Mouse (Mus musculus) Patski (cell line): ENCODE data around the gene Oprl1. TPM values are rescaled to one million over a fixed set of nuclear protein-coding genes. Genes with fewer than 3 reads are reported as not detected.

Experiments
- ATAC-seq: fragments of 100-300 bp; one replicate; pipeline ENCODE4 v1.8.0; 2021
- CTCF ChIA-PET: fragments of 350-600 bp; sonication (Branson Sonifier 250); formaldehyde crosslinking; loops from one replicate; lab custom pipeline; 2022; ENCODE audit warnings: inconsistent platforms; lab: Charles Lee
- POLR2A ChIA-PET: fragments of 350-600 bp; sonication (Branson Sonifier 250); formaldehyde crosslinking; loops from one replicate; lab custom pipeline; 2022; ENCODE audit warnings: antibody characterized with exemption, inconsistent platforms; lab: Charles Lee
- DNase-seq: peaks from one replicate; pipeline ENCODE4 v3.0.0-alpha.2; 2011; ENCODE audit warnings: low read depth, low spot score
- H3K27me3 ChIP-seq: fragments of 371-371 bp; one replicate; pipeline ENCODE4 v1.5.1; 2021
- CTCF ChIP-seq: fragments of 100-300 bp; IDR thresholded peaks from one replicate; pipeline ENCODE4 v1.5.1; 2021
- in situ Hi-C: fragments of 300-500 bp; cut with MboI; formaldehyde crosslinking; loops from 3 replicates; pipeline ENCODE4 v1.11.1; 2018; ENCODE audit warnings: low pct_unique_long_range_greater_than_20kb, mixed read lengths
- polyA plus RNA-seq: library from polyadenylated mRNA; unstranded; gene quantifications from one replicate; pipeline ENCODE4 v1.2.3, GENCODE M21; 2021

Oprl1 gene
- polyA plus RNA-seq: not detected

DNA sequence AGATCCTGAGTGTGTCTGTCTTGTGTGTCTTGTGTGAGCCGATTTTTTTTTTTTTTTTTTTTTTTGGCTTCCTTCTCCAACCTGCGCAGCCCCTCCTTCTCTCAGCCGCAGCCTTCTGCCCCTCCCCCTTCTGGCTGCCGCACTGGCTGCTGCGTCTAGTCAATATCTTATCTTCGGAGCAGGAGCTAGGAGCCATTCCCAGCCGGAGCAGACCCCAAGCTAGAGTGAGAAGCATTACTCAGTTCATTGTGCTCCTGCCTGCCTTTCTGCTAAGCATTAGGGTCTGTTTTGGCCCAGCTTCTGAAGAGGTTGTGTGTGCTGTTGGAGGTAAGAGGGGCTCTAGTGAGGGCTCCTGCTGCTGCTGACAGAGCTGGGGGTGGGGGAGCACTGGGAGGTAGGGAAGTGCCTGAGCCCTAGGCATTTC lies at the start of gene Oprl1:
Oprl1 (plus strand) TSS at position 114 of the 424 bp plus-strand sequence.
- ATAC-seq: no peak
- ChIA-PET POLR2A (no interaction called here), CTCF (no interaction called here)
- no peak for TF ChIP-seq CTCF
- DNase-seq: no peak
- H3K27me3 ChIP-seq: peaks cover 55% of the 10 kb centered on the region
- in situ Hi-C loops: no loop called here

DNA sequence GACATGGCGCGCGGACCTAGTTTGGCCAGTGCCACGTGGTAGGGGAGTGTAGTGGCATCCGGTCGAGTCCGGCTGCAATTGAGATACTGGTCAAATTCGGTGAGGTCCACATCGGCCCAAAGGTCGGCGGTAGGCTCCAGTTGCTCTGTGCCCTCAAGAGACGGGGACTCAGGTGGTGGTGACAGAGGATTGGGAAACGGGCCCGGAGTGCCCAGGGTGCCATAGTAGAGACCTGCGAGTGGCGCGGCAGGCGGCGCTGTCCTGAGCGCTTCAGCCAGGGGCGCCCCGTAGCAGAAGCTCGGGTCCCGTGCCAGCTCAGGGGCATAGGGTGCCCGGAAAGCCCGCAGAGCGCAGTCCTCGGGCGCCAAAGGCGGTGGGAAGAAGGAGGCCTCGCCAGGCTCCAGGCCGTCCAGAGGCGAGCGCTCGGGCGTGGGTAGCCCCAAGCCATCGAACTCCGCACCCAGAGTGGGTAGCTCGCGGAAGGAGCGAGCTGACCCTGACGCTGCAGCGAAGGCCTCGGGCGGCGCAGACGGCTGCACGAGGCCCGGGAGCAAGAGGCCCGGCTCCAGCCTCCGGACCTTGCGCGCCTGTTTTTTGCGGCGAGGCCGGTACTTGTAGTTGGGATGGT lies 44.4 kb upstream of the Oprl1 start:
- no peak for DNase-seq
- no peak for ATAC-seq
- POLR2A ChIA-PET: no interaction called here

DNA sequence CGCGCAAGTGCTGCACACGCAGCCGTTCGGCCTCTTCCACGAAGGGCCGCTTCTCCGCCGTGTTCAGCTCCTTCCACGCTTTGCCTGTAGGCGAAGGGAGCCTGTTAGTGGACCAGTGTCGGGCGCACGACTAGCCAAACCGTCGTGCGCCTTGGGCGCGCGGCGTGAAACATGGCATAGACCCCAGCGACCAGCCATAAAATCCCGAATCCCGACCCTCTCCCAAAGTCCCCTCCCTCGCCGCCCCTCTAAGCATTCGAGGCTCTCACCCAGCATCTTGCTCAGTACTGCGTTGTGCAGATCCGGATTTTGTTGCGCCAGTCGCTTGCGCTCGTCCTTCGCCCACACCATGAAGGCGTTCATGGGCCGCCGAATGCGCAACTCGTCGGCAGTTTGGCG lies 43.9 kb upstream of the Oprl1 start:
- peaks cover 52% of the 10 kb centered on the region for H3K27me3 ChIP-seq
- in situ Hi-C loops: no loop called here

More for the DNA sequence above, 44.4 kb upstream of the Oprl1 start:
- CTCF ChIA-PET: interaction anchor here (0.7 to 1.4 kb wide), 3 partner anchors 9 to 23 kb away, joined by 3 to 4 read pairs (median 4); partner anchors contain the start of gene Tcea2
- TF ChIP-seq CTCF: no peak
- peaks cover 52% of the 10 kb centered on the region for H3K27me3 ChIP-seq
- in situ Hi-C loops: no loop called here

DNA sequence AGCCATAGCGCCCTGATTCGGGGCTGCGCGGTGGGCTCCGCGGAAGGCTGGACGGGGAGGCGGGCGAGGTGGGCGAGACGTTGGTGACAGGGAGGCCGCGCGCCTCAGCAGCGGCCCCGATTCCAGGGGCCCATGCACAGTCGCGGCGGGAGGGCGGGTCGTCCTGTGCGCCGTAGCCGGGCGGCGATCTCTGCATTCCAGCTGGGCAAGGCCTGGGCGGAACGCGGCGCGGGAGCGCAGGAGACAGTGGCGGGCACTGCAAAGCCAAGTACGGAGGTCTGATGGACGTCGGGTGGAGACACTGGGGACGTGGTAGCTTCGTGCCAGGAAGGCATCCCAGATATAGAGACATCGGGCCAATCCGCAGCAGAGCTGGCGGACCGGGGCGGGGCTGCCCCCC lies 43.5 kb upstream of the Oprl1 start, which contains the start of gene Sox18:
Sox18 (minus strand) TSS at position 315 of the 400 bp plus-strand sequence.
- in situ Hi-C loops: no loop called here
- CTCF ChIA-PET: no interaction called here
- no peak for ATAC-seq
- POLR2A ChIA-PET: no interaction called here
- DNase-seq: no peak
- TF ChIP-seq CTCF: no peak
- H3K27me3 ChIP-seq: peaks cover 52% of the 10 kb centered on the region

More for the DNA sequence above, 43.9 kb upstream of the Oprl1 start:
- ChIA-PET CTCF (interaction anchor here (0.7 to 1.0 kb wide), 2 partner anchors 9 to 10 kb away, joined by 4 read pairs; partner anchors contain the start of gene Tcea2), POLR2A (no interaction called here)
- TF ChIP-seq CTCF: no peak
- no peak for ATAC-seq
- no peak for DNase-seq

DNA sequence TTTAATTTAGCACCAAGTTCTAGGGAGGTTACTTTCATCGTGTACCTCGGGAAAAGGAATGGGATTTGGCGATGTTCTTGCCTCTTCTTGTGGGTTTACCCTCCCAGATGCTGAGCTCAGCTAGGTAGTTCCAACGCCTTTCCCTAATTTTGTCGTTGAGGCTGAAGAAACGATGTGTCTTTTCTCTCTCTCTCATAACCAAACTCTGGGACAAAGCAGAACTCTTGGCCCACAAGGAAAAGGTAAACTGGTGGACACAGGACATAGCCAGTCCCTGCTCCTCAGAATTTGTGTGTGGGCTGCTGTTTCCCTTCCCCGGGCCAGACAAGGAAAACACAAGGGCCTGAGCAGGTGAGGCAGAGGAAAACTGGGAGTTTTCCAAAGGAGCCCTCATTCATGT lies 42.8 kb upstream of the Oprl1 start:
- no peak for ATAC-seq
- POLR2A ChIA-PET: no interaction called here
- H3K27me3 ChIP-seq: peaks cover 49% of the 10 kb centered on the region
- in situ Hi-C loops: no loop called here
- TF ChIP-seq CTCF: no peak
- DNase-seq: no peak
- CTCF ChIA-PET: interaction anchor here (2.9 kb wide), 1 partner anchor 13 kb away, joined by 18 read pairs; the partner anchor contains the start of gene Gm29797

DNA sequence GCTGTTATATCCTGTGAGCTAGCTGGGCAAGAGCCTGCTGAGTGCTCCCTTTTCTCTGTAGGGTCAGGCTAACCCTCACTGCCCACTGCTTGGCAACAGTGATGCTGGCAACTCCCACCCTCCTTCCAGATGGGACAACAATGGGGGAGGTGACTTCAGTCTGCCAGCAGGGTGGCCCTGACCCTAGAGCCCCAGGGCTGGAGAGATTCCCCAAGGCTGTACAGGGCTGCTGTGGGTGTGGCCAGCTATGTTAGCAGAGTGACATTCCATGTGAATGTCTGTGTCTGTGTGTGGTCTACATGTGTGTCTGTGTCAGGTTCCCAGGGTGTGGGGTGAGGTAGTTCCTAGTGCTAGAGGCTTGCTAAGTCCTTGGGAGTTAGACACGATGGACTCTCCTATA lies 41.3 kb upstream of the Oprl1 start:
- TF ChIP-seq CTCF: no peak
- CTCF ChIA-PET: interaction anchor here (1.2 to 2.9 kb wide), 2 partner anchors 15 to 27 kb away, joined by 3 to 18 read pairs; partner anchors contain the start of gene Gm29797
- POLR2A ChIA-PET: interaction anchor here (1.3 kb wide), 1 partner anchor 20 kb away, joined by 4 read pairs; no protein-coding TSS in a partner anchor
- H3K27me3 ChIP-seq: peaks cover 47% of the 10 kb centered on the region
- DNase-seq (no peak), ATAC-seq (peak; percentile 10)
- in situ Hi-C loops: no loop called here

DNA sequence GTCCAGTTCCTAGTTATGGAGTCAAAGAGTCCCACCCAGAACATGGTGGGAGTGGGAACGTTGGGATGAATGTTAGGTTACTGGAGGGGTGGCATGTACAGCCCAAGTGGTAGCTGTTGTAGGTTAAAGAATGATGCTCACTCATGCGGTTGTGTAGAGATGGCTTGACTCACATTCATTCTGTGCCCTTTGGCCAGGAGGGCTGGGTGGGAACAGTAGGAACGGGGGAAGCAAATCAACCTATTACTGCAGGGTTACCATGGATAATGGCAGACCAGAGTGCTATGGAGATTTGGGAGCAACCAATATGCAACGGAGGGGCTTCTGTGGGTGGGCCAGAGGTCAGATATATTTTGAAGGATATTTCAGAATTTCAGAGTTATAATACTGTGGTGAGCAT lies 39.9 kb upstream of the Oprl1 start:
- POLR2A ChIA-PET: interaction anchor here (0.6 kb wide), 1 partner anchor 75 kb away, joined by 4 read pairs; no protein-coding TSS in a partner anchor
- DNase-seq (no peak), ATAC-seq (no peak)
- peaks cover 35% of the 10 kb centered on the region for H3K27me3 ChIP-seq
- CTCF ChIA-PET: interaction anchor here (1.0 kb wide), 1 partner anchor 30 kb away, joined by 4 read pairs; no protein-coding TSS in a partner anchor
- no peak for TF ChIP-seq CTCF
- in situ Hi-C loops: loop anchor here (5.0 kb wide), 1 partner anchor 33 kb away; no protein-coding TSS in a partner anchor

DNA sequence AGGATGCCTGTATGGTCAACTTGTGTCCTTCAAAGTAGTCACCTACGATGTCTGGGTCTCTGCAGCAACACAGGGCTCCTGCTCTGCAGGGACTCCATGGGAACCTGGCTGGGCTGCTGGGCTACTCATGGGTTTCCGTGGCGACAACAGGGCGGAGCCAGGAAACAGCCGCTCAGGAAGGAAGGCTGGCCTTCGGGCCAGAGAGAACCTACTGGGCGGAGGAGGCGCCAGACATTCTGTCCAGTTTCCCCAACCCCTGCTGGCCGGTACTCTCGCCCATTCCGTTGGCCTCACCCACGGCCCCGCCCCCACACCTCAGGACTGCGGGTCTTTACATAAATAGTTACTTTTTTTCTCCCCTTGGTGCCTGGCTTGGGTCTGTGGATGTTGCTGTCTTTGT lies 39.4 kb upstream of the Oprl1 start:
- no peak for ATAC-seq
- ChIA-PET POLR2A (no interaction called here), CTCF (no interaction called here)
- in situ Hi-C loops: loop anchor here (5.0 kb wide), 1 partner anchor 33 kb away; no protein-coding TSS in a partner anchor
- H3K27me3 ChIP-seq: peaks cover 29% of the 10 kb centered on the region
- no peak for DNase-seq
- no peak for TF ChIP-seq CTCF

DNA sequence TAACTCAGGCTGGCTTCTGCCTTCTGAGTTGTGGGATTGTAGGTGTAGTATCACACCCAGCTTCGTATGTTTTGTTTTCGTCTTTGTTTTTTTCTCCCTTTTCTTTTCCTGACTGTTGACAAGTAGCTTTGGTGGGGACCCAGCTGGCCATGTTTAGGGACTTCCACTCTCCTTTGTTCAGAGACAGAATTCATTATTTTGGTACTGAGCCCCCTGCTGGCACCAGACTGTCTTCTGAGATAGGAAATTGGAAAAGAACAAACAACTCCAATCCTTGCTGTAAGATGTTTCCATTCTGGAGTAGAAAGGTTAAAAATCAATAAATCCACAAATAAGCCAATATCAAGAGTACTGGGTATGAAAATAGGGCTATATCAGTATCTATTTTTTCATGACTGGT lies 38.4 kb upstream of the Oprl1 start:
- ChIA-PET POLR2A (no interaction called here), CTCF (interaction anchor here (3.1 to 6.4 kb wide), 4 partner anchors 13 to 41 kb away, joined by 18 to 135 read pairs (median 54); partner anchors contain the start of gene Gm29797)
- ATAC-seq: no peak
- DNase-seq: no peak
- in situ Hi-C loops: loop anchor here (5.0 kb wide), 1 partner anchor 34 kb away; no protein-coding TSS in a partner anchor
- peaks cover 20% of the 10 kb centered on the region for H3K27me3 ChIP-seq
- TF ChIP-seq CTCF: no peak

DNA sequence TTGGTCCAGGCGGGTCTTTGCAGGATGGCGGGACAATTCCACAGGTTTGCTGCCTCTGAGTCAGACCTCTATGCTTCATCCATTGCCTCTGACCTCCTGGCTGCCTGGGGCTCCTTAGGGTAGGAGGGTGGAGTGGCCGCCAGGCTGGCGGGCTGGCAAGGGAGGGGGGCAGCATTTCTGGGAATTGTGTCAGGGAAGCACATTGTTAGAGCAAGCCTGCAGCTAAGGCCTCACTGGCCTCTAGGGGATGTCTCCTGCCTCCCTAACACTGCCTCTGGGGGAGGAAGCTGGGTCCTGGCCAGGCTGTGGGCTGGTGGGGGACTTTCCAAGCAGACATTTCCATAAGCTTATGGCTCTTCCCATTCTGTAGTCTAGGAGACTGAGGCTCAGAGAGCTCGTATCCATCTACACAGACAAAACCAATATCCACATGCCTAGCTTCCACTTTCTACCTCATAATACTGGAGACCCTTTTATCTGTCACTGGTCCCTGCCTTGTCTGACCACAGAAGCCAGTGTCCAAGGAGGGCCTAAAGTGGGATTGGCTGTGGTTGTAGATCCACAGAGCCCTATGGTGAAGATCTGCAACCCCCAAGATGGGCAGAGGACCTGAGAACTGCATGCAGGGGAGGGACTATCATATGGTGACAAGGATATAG lies 37.6 kb upstream of the Oprl1 start:
- DNase-seq: no peak
- no peak for TF ChIP-seq CTCF
- no peak for ATAC-seq
- H3K27me3 ChIP-seq: peaks cover 12% of the 10 kb centered on the region
- in situ Hi-C loops: loop anchor here (5.0 kb wide), 1 partner anchor 35 kb away; no protein-coding TSS in a partner anchor
- ChIA-PET POLR2A (no interaction called here), CTCF (interaction anchor here (1.4 to 6.4 kb wide), 5 partner anchors 14 to 45 kb away, joined by 5 to 135 read pairs (median 25); partner anchors contain the start of gene Gm29797)
